Mouse (Mus musculus) left cerebral cortex, adult 2 months (tissue): Measurements from ENCODE around the gene Lrrk1. TPM values are rescaled to one million over a fixed set of nuclear protein-coding genes. Genes with fewer than 3 reads are reported as not detected.

Source experiments
- DNase-seq, 2 experiments: peaks; one replicate each; pipeline ENCODE4 v3.0.0; 2021 to 2022; ENCODE audit warnings: low spot score in 2 of 2, mixed read lengths in 1 of 2; ENCODE audit errors: extremely low spot score in 1 of 2
- H3K27ac ChIP-seq: fragments of 200-600 bp; 2 replicates; pipeline ENCODE4 v1.8.1; 2022
- H3K4me3 ChIP-seq: fragments of 200-600 bp; 2 replicates; pipeline ENCODE4 v1.8.1; 2022
- CTCF ChIP-seq: fragments of 200-600 bp; IDR thresholded peaks from 2 replicates; pipeline ENCODE4 v1.8.1; 2022; ENCODE audit warnings: antibody characterized with exemption, mild to moderate bottlenecking, moderate library complexity
- intact Hi-C: fragments of 180-260 bp; cut with DNase I; formaldehyde crosslinking; loops from one replicate; pipeline ENCODE4 v1.15.1; 2025
- total RNA-seq, 2 experiments: library from RNA; stranded (reverse); gene quantifications; 2 replicates each; pipeline ENCODE4 v1.2.3; 2021

Lrrk1 gene
- total RNA-seq, 2 experiments from 2014 or later: 4.4 TPM

GRCm38 (mm10) chr7:66375736-66376135 is 12.4 kb downstream of the Lrrk1 start:
- Histone ChIP-seq H3K4me3 (no peak overlapping the region), H3K27ac (no peak overlapping the region)
- no peak for TF ChIP-seq CTCF
- DNase-seq: no peak
- intact Hi-C loops: no loop called here

DNA sequence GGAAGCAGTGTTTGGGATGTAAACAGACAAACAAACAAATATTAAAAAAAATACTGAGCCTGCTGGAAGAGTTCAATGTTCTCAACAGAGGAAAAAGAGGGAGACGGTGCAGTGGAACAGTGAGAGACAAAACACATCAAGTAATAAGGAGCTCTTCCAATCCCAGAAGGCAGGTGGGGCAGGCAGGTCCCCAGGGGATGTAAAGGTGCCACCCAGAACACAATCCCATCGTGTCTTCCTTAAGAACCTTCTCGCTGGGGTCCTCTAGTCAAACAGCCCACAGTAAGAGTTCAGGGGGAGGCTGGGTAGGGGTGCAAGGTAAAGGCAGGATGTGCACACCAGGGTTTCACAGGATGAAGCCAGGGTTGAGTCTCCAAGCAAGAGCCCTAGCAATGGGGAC is 14.8 kb downstream of the Lrrk1 start:
- intact Hi-C loops: no loop called here

DNA sequence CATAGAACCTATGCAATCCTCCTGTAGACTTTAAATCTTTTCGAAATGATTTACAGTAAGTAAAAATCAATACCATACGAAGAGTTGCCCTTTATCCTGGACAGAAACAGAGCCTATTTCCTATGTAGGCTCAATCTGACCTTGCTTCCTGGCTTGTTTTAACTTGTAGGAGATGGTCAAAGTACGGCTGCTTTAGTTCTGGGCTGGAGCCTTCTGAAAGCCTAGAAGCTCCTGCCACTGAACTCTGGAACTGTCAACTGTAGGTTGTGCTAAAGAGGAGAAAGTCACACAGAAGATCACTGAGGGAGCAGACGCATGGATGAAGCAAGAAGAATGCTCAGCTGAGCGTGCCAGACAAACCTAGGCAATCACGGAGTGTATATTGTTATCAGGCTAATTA is 17.2 kb downstream of the Lrrk1 start:
- intact Hi-C loops: no loop called here
- TF ChIP-seq CTCF: no peak
- Histone ChIP-seq H3K4me3 (no peak overlapping the region), H3K27ac (no peak overlapping the region)
- DNase-seq: no peak

More for the DNA sequence above, 14.8 kb downstream of the Lrrk1 start:
- no peak overlapping the region for H3K4me3 ChIP-seq
- TF ChIP-seq CTCF: no peak
- no peak overlapping the region for H3K27ac ChIP-seq
- no peak for DNase-seq

GRCm38 (mm10) chr7:66369934-66370445 is 18.2 kb downstream of the Lrrk1 start:
- H3K4me3 ChIP-seq: no peak overlapping the region
- no peak overlapping the region for H3K27ac ChIP-seq
- DNase-seq: no peak
- TF ChIP-seq CTCF: no peak
- intact Hi-C loops: no loop called here

DNA sequence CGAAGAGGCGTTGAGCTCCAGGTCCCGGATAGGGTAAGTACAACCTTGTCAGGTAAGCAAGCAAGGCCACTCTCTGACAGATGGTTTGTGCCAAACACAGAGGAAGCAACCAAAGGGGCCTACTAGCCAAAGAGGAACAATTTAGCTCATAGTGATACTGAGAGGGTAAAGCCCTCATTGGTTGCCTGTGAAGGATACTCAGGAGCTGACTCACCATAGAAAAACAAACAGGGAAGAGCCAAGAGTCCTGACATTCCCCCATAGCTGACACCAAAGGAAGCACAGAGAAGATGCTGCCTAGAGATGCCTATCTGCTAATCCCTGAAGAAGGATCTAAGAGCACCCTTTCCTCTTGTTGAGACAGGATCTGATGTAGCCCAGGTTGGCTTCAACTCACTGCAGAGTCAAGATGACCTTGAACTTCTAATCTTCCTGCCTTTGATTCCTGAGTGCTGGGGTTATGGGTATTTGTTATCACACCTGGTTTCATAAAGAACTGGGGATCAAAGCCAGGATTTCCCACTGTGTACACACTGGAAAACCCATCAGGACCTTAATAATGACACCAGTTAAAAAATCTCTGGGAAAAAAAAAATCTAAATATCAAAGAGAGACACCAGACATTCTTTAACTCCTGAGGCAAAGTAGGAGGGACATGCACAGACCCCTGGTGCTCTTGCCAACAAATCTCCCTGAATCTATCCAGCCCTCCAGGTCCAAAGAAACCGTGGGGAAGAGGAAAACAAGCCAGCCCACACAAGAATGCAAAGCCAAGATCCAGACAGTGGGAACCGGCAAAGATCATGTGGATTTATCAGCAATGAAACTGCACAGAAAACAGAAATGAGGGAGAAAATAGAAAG is 18.8 kb downstream of the Lrrk1 start:
- no peak for DNase-seq
- no peak for TF ChIP-seq CTCF
- H3K27ac ChIP-seq: no peak overlapping the region
- intact Hi-C loops: no loop called here
- no peak overlapping the region for H3K4me3 ChIP-seq

- TF ChIP-seq CTCF: no peak
- Histone ChIP-seq H3K4me3 (no peak within 1 kb of the TSS), H3K27ac (no peak within 1 kb of the TSS)
- intact Hi-C loops: no loop called here
- no peak for DNase-seq
Observed at GRCm38 (mm10) chr7:66365904-66366303, 22.2 kb downstream of the Lrrk1 start, which contains the start of gene Gm10974. Gene Gm10974 (plus strand): TSS chr7:66365905.

- no peak overlapping the region for H3K27ac ChIP-seq
- no peak for DNase-seq
- intact Hi-C loops: no loop called here
- H3K4me3 ChIP-seq: no peak overlapping the region
- TF ChIP-seq CTCF: no peak
Observed at GRCm38 (mm10) chr7:66365411-66365810, 22.7 kb downstream of the Lrrk1 start.

DNA sequence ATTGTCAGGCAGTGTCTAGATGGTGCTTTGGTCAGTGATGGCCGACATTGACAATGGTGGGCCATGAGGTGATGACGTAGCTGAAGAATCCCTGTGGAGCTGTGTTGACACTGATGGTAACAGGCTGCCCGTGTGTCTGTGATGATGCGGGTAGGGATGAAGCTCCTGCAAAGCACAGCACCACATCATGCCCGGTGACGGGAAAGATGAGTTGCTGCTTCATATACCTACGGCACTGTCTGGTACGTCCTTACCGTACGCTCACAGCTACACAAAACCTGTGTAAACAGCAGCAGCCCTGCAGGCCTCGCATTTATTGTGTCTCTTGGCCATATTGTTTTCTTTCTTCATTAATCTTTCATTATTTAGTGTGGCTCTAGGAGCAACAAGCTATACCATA is 23.7 kb downstream of the Lrrk1 start:
- Histone ChIP-seq H3K4me3 (no peak overlapping the region), H3K27ac (no peak overlapping the region)
- no peak for DNase-seq
- intact Hi-C loops: no loop called here
- no peak for TF ChIP-seq CTCF

DNA sequence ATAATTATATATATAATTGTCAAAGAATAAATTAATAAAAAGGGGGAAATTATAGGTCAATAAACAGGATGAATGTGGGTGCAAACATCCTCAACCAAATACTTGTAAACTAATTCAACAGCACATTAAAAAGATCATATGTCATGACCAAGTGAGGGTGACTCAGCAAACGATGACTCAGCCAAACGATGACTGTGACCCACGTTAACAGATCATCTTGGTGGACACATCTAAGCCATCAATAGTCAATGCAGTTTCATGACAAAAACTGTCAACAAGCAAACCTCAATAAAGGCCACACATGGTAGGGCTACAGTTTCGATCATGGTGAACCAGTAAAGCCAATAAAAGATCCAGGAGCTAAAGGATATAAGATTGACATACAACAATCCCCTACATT is 29.1 kb downstream of the Lrrk1 start:
- no peak overlapping the region for H3K27ac ChIP-seq
- TF ChIP-seq CTCF: no peak
- no peak overlapping the region for H3K4me3 ChIP-seq
- intact Hi-C loops: no loop called here
- no peak for DNase-seq

GRCm38 (mm10) chr7:66358461-66358860 is 29.7 kb downstream of the Lrrk1 start:
- Histone ChIP-seq H3K4me3 (no peak overlapping the region), H3K27ac (no peak overlapping the region)
- intact Hi-C loops: no loop called here
- TF ChIP-seq CTCF: no peak
- DNase-seq: no peak

- DNase-seq: no peak
- no peak for TF ChIP-seq CTCF
- no peak overlapping the region for H3K4me3 ChIP-seq
- intact Hi-C loops: no loop called here
- H3K27ac ChIP-seq: no peak overlapping the region
Observed at GRCm38 (mm10) chr7:66355791-66356522, 32.2 kb downstream of the Lrrk1 start.

DNA sequence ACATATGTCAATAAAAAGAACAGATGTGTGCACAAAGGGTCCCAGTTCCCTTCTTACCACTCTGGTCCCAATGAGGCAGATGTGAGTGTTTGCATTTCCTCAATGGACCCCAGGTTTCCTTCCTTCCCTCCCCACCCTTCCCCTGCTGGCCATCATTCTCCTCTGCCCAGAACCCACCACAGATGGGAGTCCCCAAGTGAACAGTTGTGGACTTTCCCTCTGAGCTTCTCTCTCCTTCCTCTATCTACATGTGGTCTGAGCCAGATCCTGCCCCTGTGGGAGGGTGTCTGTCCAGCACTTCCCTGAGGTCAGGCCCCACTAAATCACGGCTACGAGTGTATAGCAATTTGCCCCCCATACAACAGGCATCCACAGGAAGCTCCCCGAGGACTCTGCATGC is 33.2 kb downstream of the Lrrk1 start:
- no peak for DNase-seq
- intact Hi-C loops: no loop called here
- no peak overlapping the region for H3K4me3 ChIP-seq
- H3K27ac ChIP-seq: no peak overlapping the region
- no peak for TF ChIP-seq CTCF
